Mouse (Mus musculus) 3T3-L1 (cell line): Measurements from ENCODE around the gene Klhl26.
"Not testable (repeated sequence)": the region's sequence is repeated elsewhere in the genome, so short reads cannot be mapped to it uniquely, and the experiment has no call there.

Source experiments
- DNase-seq: peaks from one replicate; pipeline ENCODE4 v3.0.0-alpha.2; 2015; ENCODE audit warnings: low read depth, low spot score

Gene Klhl26

GRCm38 (mm10) chr8:70476333-70477268, at the start of gene Klhl26:
Klhl26 (minus strand) TSS chr8:70476968.
- DNase-seq, result peak; percentile 100

DNA sequence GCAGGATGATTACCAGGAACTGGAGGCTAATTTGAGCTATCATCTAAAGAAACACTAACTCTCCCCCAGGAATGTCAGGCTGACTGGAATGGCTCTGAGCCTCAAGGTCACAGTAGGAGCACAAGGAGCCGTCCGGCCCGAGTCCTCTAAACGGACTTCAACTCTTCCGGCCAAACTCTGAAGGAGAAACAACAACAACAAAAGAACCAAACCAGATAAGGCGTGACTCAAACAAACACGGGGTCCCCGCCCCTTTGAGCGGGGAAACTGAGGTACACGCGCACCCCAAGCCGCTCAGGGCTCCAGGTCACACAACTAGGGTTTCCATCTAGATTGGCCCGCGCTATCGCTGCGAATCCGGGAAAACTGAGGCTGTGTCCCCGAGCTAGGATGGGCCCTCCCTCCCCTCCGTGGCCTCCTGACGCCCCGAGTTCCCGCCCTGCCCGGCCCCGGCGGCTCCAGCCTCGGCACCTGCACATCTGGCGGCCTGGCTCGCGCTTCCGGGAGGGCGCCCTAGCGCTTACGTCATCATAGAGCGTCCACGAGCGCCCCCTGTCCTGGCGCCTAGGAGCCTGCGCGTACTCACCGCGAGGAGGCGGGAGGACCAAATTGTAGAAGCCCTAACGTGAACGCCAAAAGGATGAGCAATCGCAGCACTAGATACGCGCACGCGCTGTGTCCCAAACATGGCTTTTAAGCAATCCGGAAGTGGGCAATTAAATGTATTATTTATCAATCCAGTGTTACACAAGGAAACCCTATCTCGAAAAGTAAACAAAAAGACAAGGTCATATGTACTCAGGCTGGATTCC, 46.0 kb upstream of the Klhl26 start:
- peak; percentile 100 for DNase-seq

DNA sequence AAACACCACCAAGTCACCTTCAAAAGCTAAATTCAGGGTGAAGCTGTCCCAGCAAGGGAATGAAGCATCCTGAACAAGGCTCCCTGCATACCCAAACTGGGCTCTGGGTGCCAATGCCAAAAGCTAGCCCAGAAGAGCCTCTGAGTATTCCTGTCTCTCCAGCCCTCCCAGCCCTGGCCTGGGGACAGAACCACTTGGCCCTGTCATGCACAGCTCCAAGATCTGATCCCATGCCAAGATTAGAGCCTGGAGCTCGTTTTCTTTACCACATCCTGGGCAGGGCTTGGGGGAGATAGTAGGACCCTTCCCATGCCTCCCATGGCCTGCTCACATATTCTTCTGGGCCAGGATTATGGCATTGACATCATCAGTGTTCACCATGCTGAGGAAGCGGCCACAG, 42.8 kb upstream of the Klhl26 start:
- peak; percentile 58 for DNase-seq

DNA sequence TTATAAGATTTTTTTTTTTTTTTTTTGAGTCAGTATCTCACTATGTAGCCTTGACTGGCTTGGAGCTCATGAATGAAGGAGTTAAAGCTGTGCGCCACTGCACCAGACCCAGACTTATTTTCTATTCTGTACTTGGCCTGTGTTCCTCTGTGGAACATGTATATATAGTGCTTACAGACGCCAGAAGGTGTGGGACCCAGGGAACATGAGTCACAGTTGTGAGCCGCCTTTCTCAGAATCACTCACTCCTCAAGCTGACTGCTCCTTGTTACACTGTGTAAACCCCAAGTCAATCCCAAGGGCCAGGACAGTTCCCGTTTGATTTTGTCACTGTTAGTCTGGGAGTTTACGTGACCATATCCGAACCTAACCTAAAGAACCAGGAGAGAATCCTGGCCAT, 42.3 kb upstream of the Klhl26 start:
- DNase-seq, result peak; percentile 66

- DNase-seq, result no peak
Observed at GRCm38 (mm10) chr8:70517940-70518643, 41.3 kb upstream of the Klhl26 start.

DNA sequence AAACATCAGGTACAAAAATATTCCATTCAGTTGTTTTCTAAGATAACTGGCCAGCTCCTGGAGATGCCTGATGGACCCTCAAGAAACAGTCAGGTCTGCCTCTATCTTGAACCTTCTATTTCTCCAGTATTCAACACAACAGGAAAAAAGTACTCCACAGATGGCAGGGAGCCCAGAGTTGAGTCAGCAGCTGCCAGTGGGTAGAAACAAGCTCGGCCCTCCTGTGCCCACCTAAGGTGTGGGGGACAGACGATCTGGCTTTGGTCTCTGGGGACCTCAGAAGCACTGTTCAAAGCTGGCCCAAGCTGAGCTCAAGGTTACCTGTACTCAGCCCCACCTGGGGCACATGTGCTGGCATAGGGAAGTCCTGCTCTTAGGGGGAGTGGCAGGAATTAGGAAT, 36.7 kb upstream of the Klhl26 start:
- peak; percentile 92 for DNase-seq

DNA sequence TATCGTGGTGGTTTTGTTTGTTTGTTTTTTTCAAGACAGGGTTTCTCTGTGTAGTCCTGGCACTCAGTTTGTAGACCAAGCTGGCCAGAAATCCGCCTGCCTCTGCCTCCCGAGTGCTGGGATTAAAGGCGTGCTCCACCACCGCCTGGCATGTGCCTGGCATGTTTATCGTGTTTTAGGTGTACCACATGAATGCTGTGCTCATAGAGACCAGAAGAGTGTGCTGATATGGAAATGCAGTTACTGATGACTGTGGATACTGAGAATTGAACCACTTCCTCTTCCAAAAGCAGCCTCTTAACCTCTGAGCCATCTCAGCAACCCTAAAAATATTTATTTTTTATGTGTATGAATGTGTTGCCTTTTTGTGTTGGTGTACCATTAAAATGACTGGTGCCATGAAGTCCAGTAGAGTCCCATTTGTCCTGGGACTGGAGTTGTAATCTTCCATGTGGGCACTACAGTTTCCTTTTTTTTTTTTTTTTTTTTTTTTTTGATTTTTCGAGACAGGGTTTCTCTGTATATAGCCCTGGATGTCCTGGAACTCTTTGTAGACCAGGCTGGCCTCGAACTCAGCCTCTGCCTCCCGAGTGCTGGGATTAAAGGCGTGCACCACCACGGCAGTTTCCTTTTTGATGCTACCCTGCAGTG, 35.6 kb upstream of the Klhl26 start:
- no peak for DNase-seq

GRCm38 (mm10) chr8:70511770-70512169, 35.0 kb upstream of the Klhl26 start:
- DNase-seq, result no peak

DNA sequence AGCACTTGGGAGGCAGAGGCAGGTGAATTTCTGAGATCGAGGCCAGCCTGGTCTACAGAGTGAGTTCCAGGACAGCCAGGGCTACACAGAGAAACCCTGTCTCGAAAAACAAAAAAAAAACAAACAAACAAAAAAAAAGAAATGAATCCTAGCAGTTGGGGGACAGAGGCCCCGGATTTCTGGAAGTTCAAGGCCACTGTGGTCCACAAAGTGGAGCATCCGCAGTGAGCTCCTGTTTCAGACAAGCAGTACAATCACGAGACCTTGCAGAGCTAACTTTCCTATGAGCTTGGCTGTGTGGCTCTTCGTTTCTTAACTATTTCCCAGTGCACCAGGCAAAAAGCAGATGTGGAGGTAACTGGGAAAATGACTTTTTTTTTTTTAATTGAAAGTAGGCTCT, 34.4 kb upstream of the Klhl26 start:
- DNase-seq, result not testable (repeated sequence)

DNA sequence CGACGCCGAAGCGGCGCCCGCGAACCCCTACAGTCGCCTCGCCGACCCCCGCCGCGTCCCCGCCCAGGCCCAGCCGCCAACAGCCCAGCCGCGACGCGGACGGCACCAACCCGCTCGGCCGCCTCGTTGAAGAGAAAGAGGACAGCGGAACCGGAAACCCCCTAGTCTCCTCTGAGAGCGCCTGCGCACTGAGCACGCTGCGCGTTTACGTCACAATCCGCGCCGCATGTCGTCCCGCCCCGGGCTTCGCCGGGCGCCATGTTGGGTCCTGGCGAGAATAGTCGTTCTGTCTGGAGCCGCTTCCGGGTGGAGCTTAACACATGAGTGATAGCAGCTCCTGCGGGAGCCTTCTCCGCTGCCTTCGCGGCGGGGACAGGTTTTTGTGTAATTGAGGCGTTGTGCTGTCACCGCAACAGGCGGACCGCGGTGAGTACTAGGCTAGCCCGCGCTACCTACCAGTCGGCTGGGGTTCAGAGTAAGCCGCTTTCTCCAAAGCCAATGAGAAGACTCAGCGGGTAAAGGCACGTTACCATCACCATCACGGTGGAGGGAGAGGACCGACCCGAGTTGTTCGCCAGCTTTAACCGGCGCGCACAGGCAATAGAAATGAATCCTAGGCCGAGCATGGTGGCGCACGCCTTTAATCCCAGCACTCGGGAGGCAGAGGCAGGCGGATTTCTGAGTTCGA, 33.6 kb upstream of the Klhl26 start, which contains the start of gene Uba52:
Uba52 (minus strand) TSS at position 574 of the 688 bp plus-strand sequence.
- peak; percentile 98 for DNase-seq

DNA sequence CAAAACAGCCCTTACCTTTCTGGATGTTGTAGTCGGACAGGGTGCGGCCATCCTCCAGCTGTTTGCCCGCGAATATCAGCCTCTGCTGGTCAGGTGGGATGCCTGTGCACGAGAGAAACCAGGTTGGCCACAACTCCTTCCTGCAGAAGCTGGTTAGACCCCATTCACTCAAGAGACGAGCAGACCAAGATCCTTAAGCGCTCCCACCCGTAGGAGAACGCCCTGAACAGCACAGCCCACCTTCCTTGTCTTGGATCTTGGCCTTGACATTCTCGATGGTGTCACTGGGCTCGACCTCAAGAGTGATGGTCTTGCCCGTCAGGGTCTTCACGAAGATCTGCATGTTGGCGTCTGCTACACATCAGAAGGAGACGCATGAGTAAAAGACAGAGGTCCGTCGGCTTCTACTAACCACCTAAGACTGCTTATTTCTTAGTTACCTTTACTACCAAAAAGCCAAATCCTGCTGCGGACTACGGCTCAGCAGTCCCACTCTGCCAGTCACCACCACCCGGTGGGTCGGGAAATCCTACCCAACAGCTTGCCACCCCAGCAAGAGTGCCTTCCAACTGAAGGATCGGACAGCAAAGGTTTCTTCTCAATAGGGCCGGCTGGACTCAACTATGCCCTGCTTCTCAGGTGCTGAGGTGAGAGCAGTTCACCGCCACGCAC, 32.6 kb upstream of the Klhl26 start:
- DNase-seq, result no peak

GRCm38 (mm10) chr8:70507027-70507393, 30.2 kb upstream of the Klhl26 start:
- DNase-seq, result no peak

DNA sequence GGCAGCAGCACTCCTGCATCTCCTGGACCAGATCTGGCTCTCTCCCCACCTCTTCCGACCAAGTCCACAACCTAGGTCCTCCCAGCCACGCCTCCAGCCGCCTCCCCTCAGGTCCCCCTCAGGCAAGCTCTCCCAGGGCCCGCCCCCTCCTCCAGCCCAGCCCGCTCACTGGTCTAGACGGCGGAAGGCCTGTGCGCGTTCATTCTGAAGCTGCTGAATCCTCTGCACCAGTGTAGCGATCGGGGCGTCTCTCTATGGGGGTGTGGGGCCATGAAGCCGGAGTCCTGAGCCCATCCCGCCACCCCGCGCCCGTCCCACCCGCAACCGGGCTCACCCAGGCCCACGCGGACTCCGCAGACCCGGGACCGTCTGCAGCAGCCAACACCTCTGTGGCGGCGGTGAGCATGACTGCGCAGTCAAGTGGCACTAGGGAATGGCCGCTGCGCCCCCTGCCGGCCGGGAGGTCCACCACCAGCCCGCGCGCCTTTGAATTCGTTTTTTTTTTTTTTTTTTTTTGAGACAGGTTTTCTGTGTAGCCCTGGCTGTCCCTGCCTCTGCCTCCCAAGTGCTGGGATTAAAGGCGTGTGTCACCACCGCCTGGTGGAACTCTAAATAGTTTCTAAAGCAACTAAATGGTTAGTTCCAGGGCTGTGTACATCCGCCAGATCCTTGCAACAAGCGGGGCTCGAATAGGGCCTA, 29.7 kb upstream of the Klhl26 start, which contains the start of gene Rex1bd:
Rex1bd (minus strand) TSS at position 425 of the 699 bp plus-strand sequence.
- DNase-seq, result peak; percentile 98

DNA sequence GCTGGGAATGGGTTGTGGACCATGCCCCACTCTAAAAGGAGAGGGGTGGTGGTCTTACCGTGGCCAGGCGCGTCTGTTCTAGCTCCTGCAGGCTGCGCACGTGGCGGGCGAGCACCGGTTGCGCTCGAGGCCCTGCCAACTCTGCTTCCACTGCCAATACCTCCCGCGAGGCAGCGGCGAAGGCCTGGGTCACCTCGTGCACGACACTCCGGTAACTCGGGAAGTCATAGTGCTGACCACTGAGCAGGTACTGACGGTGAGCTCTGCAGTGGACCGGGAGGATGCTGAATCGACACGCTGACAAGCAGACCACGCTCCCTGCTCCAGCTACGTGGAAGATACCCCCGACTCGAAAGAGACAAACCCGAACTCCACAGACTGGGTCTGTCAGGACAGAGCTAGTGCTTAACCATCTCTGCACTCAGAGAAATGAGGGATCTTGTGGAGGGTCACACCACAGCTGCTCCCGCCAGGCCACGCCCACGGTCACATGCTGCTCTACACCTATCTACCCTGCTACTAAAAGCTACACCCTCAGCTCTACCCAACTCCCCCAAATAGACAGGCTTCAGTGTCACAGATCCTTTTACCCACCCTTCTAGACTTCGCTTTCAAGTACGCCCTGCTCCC, 29.0 kb upstream of the Klhl26 start:
- no peak for DNase-seq

DNA sequence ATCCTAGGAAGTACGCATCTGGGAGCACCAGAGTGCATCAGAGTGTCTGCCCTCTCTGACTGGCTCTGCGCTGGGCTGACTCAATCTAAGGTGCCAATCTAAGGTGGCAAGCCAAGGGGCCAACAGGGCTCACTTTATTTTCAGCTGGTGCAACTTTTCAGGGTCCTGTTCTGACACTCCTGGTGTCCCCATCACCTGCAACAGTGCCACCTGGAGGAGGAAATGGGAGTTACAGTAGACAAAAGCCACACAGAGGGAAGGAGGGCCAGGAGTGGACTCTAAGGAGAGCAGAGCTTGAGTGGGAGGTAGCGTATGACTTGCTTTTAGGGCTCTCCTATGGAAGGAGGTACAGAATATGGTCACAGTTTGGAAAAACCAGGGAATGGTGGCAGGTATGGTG, 28.1 kb upstream of the Klhl26 start:
- DNase-seq, result peak; percentile 96

DNA sequence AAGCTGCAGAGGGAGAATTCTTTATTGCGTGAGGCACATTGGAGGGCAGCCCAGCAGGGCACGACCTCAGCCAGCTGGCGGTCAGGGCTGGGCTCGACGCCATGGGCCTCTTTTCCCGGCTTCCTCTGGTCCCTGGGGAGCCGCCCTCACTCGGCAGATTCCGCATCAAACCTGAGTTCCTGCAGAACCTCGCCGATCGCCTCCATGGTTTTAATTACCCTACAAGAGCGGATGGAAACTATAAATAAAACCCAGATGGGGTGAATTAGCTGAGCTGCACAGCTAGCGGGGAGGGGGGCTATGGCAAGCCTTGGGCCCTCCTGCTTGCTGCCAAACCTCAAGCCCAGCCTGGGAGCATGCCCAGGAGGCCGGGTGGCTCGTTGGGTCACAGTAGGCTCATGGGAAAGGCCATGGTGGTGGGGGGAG, 27.5 kb upstream of the Klhl26 start:
- peak; percentile 99 for DNase-seq

GRCm38 (mm10) chr8:70503062-70503750, 26.4 kb upstream of the Klhl26 start:
- DNase-seq, result peak; percentile 70

- no peak for DNase-seq
Observed at GRCm38 (mm10) chr8:70502540-70502939, 25.8 kb upstream of the Klhl26 start.
